Mouse (Mus musculus) lung, embryonic 16.5 days (tissue): ENCODE results near the gene Cenpb. TPM values are rescaled to one million over a fixed set of nuclear protein-coding genes. Genes with fewer than 3 reads are reported as not detected.
A peak's percentile ranks its signal among the peaks of the same experiment; 100 is the strongest.

Experiments
- ATAC-seq: fragments of 200-750 bp; cut with Nextera tagmentation; 2 replicates; pipeline ENCODE4 v1.8.0; 2017; ENCODE audit warnings: low read depth, mild to moderate bottlenecking, moderate library complexity
- H3K27ac ChIP-seq: fragments of 300-500 bp; sonication (generic); 2 replicates; pipeline ENCODE4 v1.5.1; 2014; ENCODE audit warnings: mild to moderate bottlenecking, control low read depth, low read length
- H3K27me3 ChIP-seq: fragments of 300-500 bp; sonication (generic); 2 replicates; pipeline ENCODE4 v1.6.1; 2014; ENCODE audit warnings: low read depth, low read length, mixed read lengths; ENCODE audit not compliant: control insufficient read depth, insufficient read depth
- H3K36me3 ChIP-seq: fragments of 300-500 bp; sonication (generic); 2 replicates; pipeline ENCODE4 v1.6.1; 2014; ENCODE audit warnings: low read length; ENCODE audit not compliant: control insufficient read depth, insufficient read depth
- H3K4me1 ChIP-seq: fragments of 300-500 bp; sonication (generic); replicated peaks from 2 replicates; pipeline ENCODE4 v1.6.1; 2014; ENCODE audit warnings: low read length, mixed read lengths; ENCODE audit not compliant: control insufficient read depth, insufficient read depth
- H3K4me2 ChIP-seq: fragments of 300-500 bp; sonication (generic); 2 replicates; pipeline ENCODE4 v1.6.1; 2014; ENCODE audit warnings: low read depth, low read length, control low read depth
- H3K4me3 ChIP-seq: fragments of 300-500 bp; sonication (generic); 2 replicates; pipeline ENCODE4 v1.5.1; 2014; ENCODE audit warnings: mild to moderate bottlenecking, low read length, control low read depth
- H3K9ac ChIP-seq: fragments of 300-500 bp; sonication (generic); 2 replicates; pipeline ENCODE4 v1.6.1; 2014; ENCODE audit warnings: low read length, control low read depth
- H3K9me3 ChIP-seq: fragments of 300-500 bp; sonication (generic); 2 replicates; pipeline ENCODE4 v1.6.1; 2016; ENCODE audit warnings: low read length; ENCODE audit not compliant: control insufficient read depth
- WGBS: fragments of 180-500 bp; shearing (Covaris S2); extraction: QIAGEN DNeasy Blood & Tissue Kit; methylation state at CpG from one replicate; pipeline ENCODE4 v1.1.7; 2014; 5-methylcytosine and 5-hydroxymethylcytosine counted together
- polyA plus RNA-seq: library from polyadenylated mRNA; unstranded; fragments of >200 nt; fragmentation: Nextera tagmentation; extraction: Ambion mirVana; gene quantifications from 2 replicates; pipeline ENCODE4 v1.2.1, GENCODE M21; 2015

The Cenpb gene
- polyA plus RNA-seq, 1 experiment from 2014 or later, result 8.4 TPM

DNA sequence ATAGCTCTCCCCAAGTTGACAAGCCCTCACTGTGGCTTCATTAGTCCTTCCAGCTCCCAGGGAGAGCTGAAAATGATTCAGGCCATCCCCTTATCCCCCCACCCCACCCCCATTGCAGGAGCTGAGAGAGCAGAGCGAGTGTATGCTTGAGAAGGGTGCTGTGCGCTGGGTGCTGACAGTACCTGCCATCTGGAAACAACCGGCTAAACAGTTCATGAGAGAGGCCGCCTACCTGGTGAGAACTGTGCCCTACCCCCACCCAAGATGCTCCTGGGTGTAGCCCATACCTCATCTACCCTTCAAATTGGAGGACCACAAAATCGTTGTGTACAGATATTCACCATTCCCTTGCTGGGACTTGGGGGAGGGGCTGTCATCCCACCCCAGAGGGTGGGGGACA lies 40.6 kb downstream of the Cenpb start:
- Histone ChIP-seq H3K4me1 (peaks cover 14% of the 10 kb centered on the region), H3K27me3 (no peaks in the 10 kb centered on the region)
- WGBS, result 86% methylated on average over 5 of the region's 5 CpGs

DNA sequence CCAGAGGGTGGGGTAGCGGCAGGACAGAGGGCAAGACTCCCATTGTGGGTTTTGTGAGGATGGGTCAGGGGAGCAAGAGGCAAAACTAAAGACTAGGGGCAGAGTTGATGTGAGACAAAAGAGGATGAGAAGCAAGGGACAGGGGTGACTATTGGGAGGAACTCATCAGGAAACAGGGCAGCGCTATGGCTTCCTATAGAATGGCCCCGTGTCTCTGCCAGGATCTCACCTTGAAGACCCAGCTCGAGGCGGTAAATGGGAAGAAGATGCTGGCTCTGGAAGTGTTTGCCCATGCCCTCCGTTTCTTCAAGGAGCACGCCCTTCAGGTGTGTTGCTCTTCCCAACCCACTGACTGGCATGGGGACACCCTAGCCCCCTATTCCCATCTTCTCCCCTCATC lies 41.1 kb downstream of the Cenpb start:
- no peak for ATAC-seq
- no peak overlapping the region for H3K9ac ChIP-seq
- WGBS, result 90% methylated on average over 7 of the region's 7 CpGs
- no peak overlapping the region for H3K27ac ChIP-seq
- H3K9me3 ChIP-seq, result no peaks in the 10 kb centered on the region
- no peaks in the 10 kb centered on the region for H3K27me3 ChIP-seq
- no peak overlapping the region for H3K4me3 ChIP-seq
- peaks cover 14% of the 10 kb centered on the region for H3K4me1 ChIP-seq
- no peak overlapping the region for H3K4me2 ChIP-seq
- peaks cover 22% of the 10 kb centered on the region for H3K36me3 ChIP-seq

More for the DNA sequence above, 40.6 kb downstream of the Cenpb start:
- ATAC-seq, result no peak
- H3K36me3 ChIP-seq, result peaks cover 24% of the 10 kb centered on the region
- no peaks in the 10 kb centered on the region for H3K9me3 ChIP-seq
- no peak overlapping the region for H3K4me3 ChIP-seq
- H3K9ac ChIP-seq, result no peak overlapping the region
- no peak overlapping the region for H3K27ac ChIP-seq
- H3K4me2 ChIP-seq, result no peak overlapping the region

- WGBS, result 79% methylated on average over 4 of the region's 4 CpGs
- H3K27me3 ChIP-seq, result no peaks in the 10 kb centered on the region
- no peaks in the 10 kb centered on the region for H3K9me3 ChIP-seq
- no peak overlapping the region; the same call in 1 of the 2 replicates for H3K27ac ChIP-seq
- H3K4me2 ChIP-seq, result no peak overlapping the region
- no peak for ATAC-seq
- H3K36me3 ChIP-seq, result peaks cover 17% of the 10 kb centered on the region
- no peak overlapping the region for H3K9ac ChIP-seq
- no peak overlapping the region for H3K4me3 ChIP-seq
- peaks cover 14% of the 10 kb centered on the region for H3K4me1 ChIP-seq
Measured at GRCm38 (mm10) chr2:131138296-131138695, 41.6 kb downstream of the Cenpb start.

GRCm38 (mm10) chr2:131135521-131136139 lies 44.2 kb downstream of the Cenpb start:
- no peak for ATAC-seq
- no peak overlapping the region for H3K4me2 ChIP-seq
- WGBS, result 43% methylated on average over 11 of the region's 11 CpGs

GRCm38 (mm10) chr2:131134826-131135400 lies 45.0 kb downstream of the Cenpb start:
- Histone ChIP-seq H3K27me3 (no peaks in the 10 kb centered on the region), H3K4me3 (no peak overlapping the region), H3K4me2 (no peak overlapping the region), H3K36me3 (peaks cover 15% of the 10 kb centered on the region), H3K9me3 (no peaks in the 10 kb centered on the region), H3K4me1 (peaks cover 6% of the 10 kb centered on the region), H3K9ac (no peak overlapping the region), H3K27ac (peak overlapping the region; percentile 56)
- WGBS, result 74% methylated on average over 8 of the region's 8 CpGs
- no peak for ATAC-seq

More at GRCm38 (mm10) chr2:131135521-131136139, 44.2 kb downstream of the Cenpb start:
- Histone ChIP-seq H3K27ac (no peak overlapping the region), H3K27me3 (no peaks in the 10 kb centered on the region), H3K9me3 (no peaks in the 10 kb centered on the region), H3K4me1 (peaks cover 14% of the 10 kb centered on the region), H3K36me3 (peaks cover 15% of the 10 kb centered on the region), H3K9ac (no peak overlapping the region), H3K4me3 (no peak overlapping the region)

GRCm38 (mm10) chr2:131134381-131134780 lies 45.5 kb downstream of the Cenpb start:
- H3K36me3 ChIP-seq, result peaks cover 11% of the 10 kb centered on the region
- no peak overlapping the region for H3K4me2 ChIP-seq
- H3K27me3 ChIP-seq, result no peaks in the 10 kb centered on the region
- 75% methylated on average over 1 of the region's 1 CpGs for WGBS
- peaks cover 1% of the 10 kb centered on the region; the same call in 1 of the 2 replicates for H3K4me1 ChIP-seq
- peak; percentile 81 for ATAC-seq
- H3K4me3 ChIP-seq, result no peak overlapping the region
- peak overlapping the region; percentile 74 for H3K27ac ChIP-seq
- H3K9ac ChIP-seq, result no peak overlapping the region
- no peaks in the 10 kb centered on the region for H3K9me3 ChIP-seq

DNA sequence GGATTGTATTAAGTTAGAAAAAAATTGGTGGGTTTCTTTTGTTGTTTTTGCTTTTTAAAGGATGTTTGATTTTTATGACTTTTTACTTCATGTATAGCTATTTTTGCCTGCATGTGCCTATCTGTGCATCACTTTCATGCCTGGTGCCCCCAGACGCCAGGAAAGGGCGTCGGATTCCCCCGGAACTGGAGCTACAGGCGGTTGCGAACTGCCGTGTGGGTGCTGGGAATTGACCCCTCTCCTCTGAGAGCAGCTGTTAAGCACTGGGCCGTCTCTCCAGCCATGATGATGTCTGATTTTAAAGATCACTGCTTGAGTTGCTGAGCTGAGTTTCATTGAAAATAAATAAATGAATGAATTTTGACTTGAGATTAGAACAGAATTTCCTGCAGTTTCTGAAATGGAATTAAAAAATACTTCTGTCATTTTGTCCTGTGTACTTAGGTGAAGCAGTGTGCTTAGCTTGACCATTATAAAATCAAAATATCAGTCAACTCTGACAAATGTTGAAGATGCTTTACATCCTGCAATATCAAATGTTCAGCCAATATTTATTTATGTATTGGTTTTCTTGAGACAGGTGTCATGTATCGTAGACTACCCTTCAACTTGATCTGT lies 46.8 kb downstream of the Cenpb start, which contains the start of gene Gm11037:
Gm11037 (plus strand) TSS at position 568 of the 618 bp plus-strand sequence.
- Histone ChIP-seq H3K27ac (peak within 1 kb of the TSS; percentile 74), H3K4me2 (no peak within 1 kb of the TSS), H3K4me3 (no peak within 1 kb of the TSS), H3K9me3 (no peaks in the 10 kb centered on the region), H3K4me1 (peaks cover 2% of the 10 kb centered on the region; the same call in 1 of the 2 replicates), H3K9ac (no peak within 1 kb of the TSS), H3K27me3 (no peaks in the 10 kb centered on the region), H3K36me3 (peaks cover 3% of the 10 kb centered on the region)
- 80% methylated on average over 9 of the region's 9 CpGs for WGBS
- no peak for ATAC-seq

GRCm38 (mm10) chr2:131132111-131132888 lies 47.6 kb downstream of the Cenpb start:
- WGBS, result 76% methylated on average over 10 of the region's 10 CpGs
- ATAC-seq, result no peak
- Histone ChIP-seq H3K27ac (no peak overlapping the region), H3K4me2 (no peak overlapping the region), H3K36me3 (peaks cover 2% of the 10 kb centered on the region), H3K27me3 (no peaks in the 10 kb centered on the region), H3K9me3 (no peaks in the 10 kb centered on the region), H3K9ac (no peak overlapping the region), H3K4me3 (no peak overlapping the region), H3K4me1 (peaks cover 2% of the 10 kb centered on the region; the same call in 1 of the 2 replicates)

GRCm38 (mm10) chr2:131130849-131131248 lies 49.0 kb downstream of the Cenpb start:
- peaks cover 6% of the 10 kb centered on the region; the same call in 1 of the 2 replicates for H3K4me1 ChIP-seq

More at GRCm38 (mm10) chr2:131130849-131131248, 49.0 kb downstream of the Cenpb start:
- H3K4me2 ChIP-seq, result no peak overlapping the region
- no peak overlapping the region for H3K9ac ChIP-seq
- 88% methylated on average over 2 of the region's 2 CpGs for WGBS
- H3K4me3 ChIP-seq, result no peak overlapping the region
- ATAC-seq, result no peak
- no peaks in the 10 kb centered on the region for H3K36me3 ChIP-seq
- H3K27ac ChIP-seq, result no peak overlapping the region
- no peaks in the 10 kb centered on the region for H3K27me3 ChIP-seq
- H3K9me3 ChIP-seq, result no peaks in the 10 kb centered on the region
